Mouse (Mus musculus): ENCODE results near the gene Ptpn22. TPM values are rescaled to one million over a fixed set of nuclear protein-coding genes. Genes with fewer than 3 reads are reported as not detected.
"Not testable (repeated sequence)": the region's sequence is repeated elsewhere in the genome, so short reads cannot be mapped to it uniquely, and the experiment has no call there.

The Ptpn22 gene
- polyA plus RNA-seq, 1 experiment = 0.28 TPM

DNA sequence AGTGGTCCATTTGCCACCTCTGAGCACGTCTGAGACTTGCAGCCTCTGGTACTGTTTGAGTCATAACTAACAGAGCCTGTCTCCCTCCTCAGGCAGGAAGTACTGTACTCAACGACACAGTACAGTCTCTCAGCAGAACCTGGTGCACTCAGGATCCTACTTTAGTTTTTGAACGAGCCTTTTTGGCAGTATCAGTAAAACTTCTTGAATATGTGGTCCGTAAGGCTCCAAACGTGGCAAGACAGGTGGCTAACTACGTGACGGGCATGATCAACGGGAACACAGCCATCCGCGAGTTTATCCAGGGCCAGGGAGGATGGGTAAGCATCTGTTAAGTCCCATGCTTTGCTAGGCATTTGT, 23.7 kb upstream of the Ptpn22 start:
- TF ChIP-seq CTCF (IDR thresholded peaks at IDR 0.05; ENCODE audit: borderline replicate concordance, insufficient read depth, low read length) (no peak), POLR2A (IDR thresholded peaks at IDR 0.05; ENCODE audit: low read depth, low read length) (no peak)
- Histone ChIP-seq H3K4me1 (ENCODE audit: control insufficient read depth, insufficient read depth, low read length) (peaks cover 8% of the 10 kb centered on the region), H3K4me3 (ENCODE audit: insufficient read depth, low read length) (no peak overlapping the region), H3K27ac (ENCODE audit: insufficient read depth, low read length) (no peak overlapping the region)

DNA sequence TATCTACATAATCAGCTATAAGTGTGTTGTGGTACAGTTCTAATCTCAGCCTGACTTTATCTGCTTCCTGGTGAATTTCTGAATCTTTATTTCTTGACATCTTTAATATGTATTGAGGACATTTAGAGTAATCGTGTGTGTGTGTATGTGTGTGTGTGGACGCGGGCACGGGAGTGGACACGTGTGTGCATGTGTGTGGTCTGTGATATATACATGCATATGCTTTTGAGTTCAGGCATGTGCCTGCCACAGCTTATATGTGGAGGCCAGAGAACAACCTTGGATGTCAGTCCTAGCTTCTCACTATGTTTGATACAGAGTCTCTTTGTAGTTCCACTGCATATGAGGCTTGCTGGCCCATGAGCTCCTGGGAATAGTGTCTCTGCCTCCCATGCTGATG, 23.1 kb upstream of the Ptpn22 start:
- H3K4me3 ChIP-seq (ENCODE audit: insufficient read depth, low read length) = no peak overlapping the region
- TF ChIP-seq POLR2A (IDR thresholded peaks at IDR 0.05; ENCODE audit: low read depth, low read length) (no peak), CTCF (IDR thresholded peaks at IDR 0.05; ENCODE audit: borderline replicate concordance, insufficient read depth, low read length) (no peak)
- no peak overlapping the region for H3K27ac ChIP-seq (ENCODE audit: insufficient read depth, low read length)
- H3K4me1 ChIP-seq (ENCODE audit: control insufficient read depth, insufficient read depth, low read length) = peaks cover 5% of the 10 kb centered on the region

- H3K4me3 ChIP-seq (ENCODE audit: insufficient read depth, low read length) = no peak overlapping the region
- H3K4me1 ChIP-seq (ENCODE audit: control insufficient read depth, insufficient read depth, low read length) = no peaks in the 10 kb centered on the region
- TF ChIP-seq POLR2A (IDR thresholded peaks at IDR 0.05; ENCODE audit: low read depth, low read length) (no peak), CTCF (IDR thresholded peaks at IDR 0.05; ENCODE audit: borderline replicate concordance, insufficient read depth, low read length) (no peak)
Observed at GRCm38 (mm10) chr3:103839711-103840110, 19.9 kb upstream of the Ptpn22 start.

DNA sequence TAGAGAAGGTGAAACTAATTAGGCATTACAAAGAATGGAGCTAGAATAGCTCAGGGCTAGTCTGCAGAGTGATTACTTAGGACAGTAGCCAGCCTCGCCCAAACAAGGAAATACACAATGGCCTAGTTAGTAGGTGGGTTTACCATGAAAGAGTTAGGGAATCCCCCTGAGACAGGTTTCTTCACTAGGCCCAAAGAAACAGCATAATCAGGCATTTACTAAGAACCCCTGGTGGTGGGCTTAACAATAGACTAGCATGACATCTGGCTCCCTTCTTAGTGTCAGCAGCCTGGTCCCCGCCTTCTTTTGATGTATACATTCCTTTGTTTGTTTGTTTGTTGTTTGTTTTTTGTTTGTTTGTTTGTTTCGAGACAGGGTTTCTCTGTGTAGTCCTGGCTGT, 19.4 kb upstream of the Ptpn22 start:
- not testable (repeated sequence) for H3K4me1 ChIP-seq (ENCODE audit: control insufficient read depth, insufficient read depth, low read length); H3K27ac ChIP-seq (ENCODE audit: insufficient read depth, low read length)

More at GRCm38 (mm10) chr3:103839711-103840110, 19.9 kb upstream of the Ptpn22 start:
- no peak overlapping the region for H3K27ac ChIP-seq (ENCODE audit: insufficient read depth, low read length)

GRCm38 (mm10) chr3:103840946-103841345, 18.6 kb upstream of the Ptpn22 start:
- not testable (repeated sequence) for H3K27ac ChIP-seq (ENCODE audit: insufficient read depth, low read length); H3K4me3 ChIP-seq (ENCODE audit: insufficient read depth, low read length); H3K4me1 ChIP-seq (ENCODE audit: control insufficient read depth, insufficient read depth, low read length)

More for the DNA sequence above, 19.4 kb upstream of the Ptpn22 start:
- not testable (repeated sequence) for H3K4me3 ChIP-seq (ENCODE audit: insufficient read depth, low read length)

DNA sequence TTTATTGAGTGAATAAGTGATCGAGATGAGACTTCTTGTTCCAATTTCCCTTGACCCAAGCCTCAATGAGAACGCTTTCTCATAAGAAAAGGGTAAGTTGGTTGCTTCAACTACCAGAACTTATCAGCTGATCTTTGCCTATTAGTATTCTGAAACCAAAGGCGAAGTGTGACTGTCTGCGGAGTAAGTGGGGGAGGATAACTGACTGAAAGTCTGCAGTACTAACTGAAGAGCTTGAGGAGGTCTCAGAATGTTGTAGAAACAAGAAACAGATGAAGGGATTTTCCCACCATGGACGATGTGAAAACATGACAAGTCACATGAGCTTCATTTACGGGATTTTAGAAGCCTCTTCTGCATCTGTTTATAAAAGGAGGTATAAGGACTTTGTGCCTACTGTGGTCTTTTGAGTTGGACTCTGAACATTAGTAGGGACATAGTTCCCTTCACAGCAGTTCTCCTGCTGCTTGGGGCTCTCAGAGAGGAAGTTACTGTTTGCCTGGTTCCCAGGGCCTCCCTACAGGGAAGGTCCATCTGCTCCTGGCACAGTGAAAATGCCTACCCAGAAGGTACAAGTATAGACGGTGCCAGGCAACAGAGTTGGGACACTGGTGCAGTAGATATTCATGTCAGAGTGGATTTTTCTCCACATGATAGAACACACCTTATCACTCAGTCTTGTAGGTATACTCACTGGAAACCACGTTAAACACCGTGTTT, 8.8 kb upstream of the Ptpn22 start:
- TF ChIP-seq POLR2A (IDR thresholded peaks at IDR 0.05; ENCODE audit: low read depth, low read length) = no peak
- TF ChIP-seq CTCF (IDR thresholded peaks at IDR 0.05; ENCODE audit: borderline replicate concordance, insufficient read depth, low read length) = no peak
- H3K27ac ChIP-seq (ENCODE audit: insufficient read depth, low read length) = no peak overlapping the region
- no peak overlapping the region for H3K4me3 ChIP-seq (ENCODE audit: insufficient read depth, low read length)
- no peaks in the 10 kb centered on the region for H3K4me1 ChIP-seq (ENCODE audit: control insufficient read depth, insufficient read depth, low read length)

- no peak overlapping the region for H3K4me3 ChIP-seq (ENCODE audit: insufficient read depth, low read length)
- TF ChIP-seq POLR2A (IDR thresholded peaks at IDR 0.05; ENCODE audit: low read depth, low read length) = no peak
- no peaks in the 10 kb centered on the region for H3K4me1 ChIP-seq (ENCODE audit: control insufficient read depth, insufficient read depth, low read length)
- no peak overlapping the region for H3K27ac ChIP-seq (ENCODE audit: insufficient read depth, low read length)
Observed at GRCm38 (mm10) chr3:103851481-103851880, 8.1 kb upstream of the Ptpn22 start.

DNA sequence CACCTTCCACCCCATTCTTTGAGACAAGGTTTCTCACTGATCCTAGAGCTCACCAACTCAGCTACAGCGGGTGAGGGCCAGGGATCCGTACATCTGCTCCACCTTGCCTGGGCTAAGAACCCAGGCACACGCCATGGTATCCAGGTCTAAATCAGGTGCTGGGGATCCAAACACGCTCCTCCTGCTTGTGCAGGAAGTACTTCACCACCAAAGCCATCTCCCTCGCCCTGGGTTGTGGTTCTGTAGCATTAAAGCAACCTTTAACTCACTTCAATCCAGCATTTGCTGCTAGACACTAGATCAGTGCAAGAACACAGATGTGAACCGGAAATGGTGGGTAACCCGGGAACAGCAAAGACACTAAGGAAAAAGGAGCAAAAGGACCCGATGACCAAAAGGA, 7.7 kb upstream of the Ptpn22 start:
- TF ChIP-seq CTCF (IDR thresholded peaks at IDR 0.05; ENCODE audit: borderline replicate concordance, insufficient read depth, low read length) = no peak
- no peak overlapping the region for H3K27ac ChIP-seq (ENCODE audit: insufficient read depth, low read length)

GRCm38 (mm10) chr3:103852565-103853299, 6.9 kb upstream of the Ptpn22 start:
- Histone ChIP-seq H3K27ac (ENCODE audit: insufficient read depth, low read length) (no peak overlapping the region), H3K4me3 (ENCODE audit: insufficient read depth, low read length) (no peak overlapping the region), H3K4me1 (ENCODE audit: control insufficient read depth, insufficient read depth, low read length) (no peaks in the 10 kb centered on the region)
- TF ChIP-seq POLR2A (IDR thresholded peaks at IDR 0.05; ENCODE audit: low read depth, low read length) (no peak), CTCF (IDR thresholded peaks at IDR 0.05; ENCODE audit: borderline replicate concordance, insufficient read depth, low read length) (no peak)

More for the DNA sequence above, 7.7 kb upstream of the Ptpn22 start:
- Histone ChIP-seq H3K4me3 (ENCODE audit: insufficient read depth, low read length) (no peak overlapping the region), H3K4me1 (ENCODE audit: control insufficient read depth, insufficient read depth, low read length) (no peaks in the 10 kb centered on the region)

GRCm38 (mm10) chr3:103853804-103854203, 5.8 kb upstream of the Ptpn22 start:
- Histone ChIP-seq H3K4me3 (ENCODE audit: insufficient read depth, low read length) (no peak overlapping the region), H3K27ac (ENCODE audit: insufficient read depth, low read length) (no peak overlapping the region), H3K4me1 (ENCODE audit: control insufficient read depth, insufficient read depth, low read length) (no peaks in the 10 kb centered on the region)
- no peak for TF ChIP-seq CTCF (IDR thresholded peaks at IDR 0.05; ENCODE audit: borderline replicate concordance, insufficient read depth, low read length)
- TF ChIP-seq POLR2A (IDR thresholded peaks at IDR 0.05; ENCODE audit: low read depth, low read length) = no peak

Data from embryonic fibroblast, embryonic 13.5 days (primary cell).